Mouse (Mus musculus) layer of hippocampus, postnatal 10 days (tissue): ENCODE results near the gene Efcab9. TPM values are rescaled to one million over a fixed set of nuclear protein-coding genes. Genes with fewer than 3 reads are reported as not detected.
A peak's percentile ranks its signal among the peaks of the same experiment; 100 is the strongest.
"Not testable (repeated sequence)": the region's sequence is repeated elsewhere in the genome, so short reads cannot be mapped to it uniquely, and the experiment has no call there.

ENCODE experiments used
- DNase-seq, 2 experiments: peaks; one replicate each; pipeline ENCODE4 v3.0.0; 2021; ENCODE audit warnings: low spot score in 2 of 2
- total RNA-seq, 2 experiments: library from RNA; stranded (reverse); gene quantifications; 2 replicates each; pipeline ENCODE4 v1.2.3; 2021

The Efcab9 gene
- total RNA-seq, 2 experiments from 2014 or later, result 0.89 to 1.2 TPM

GRCm38 (mm10) chr11:32538846-32539245 lies 7.0 kb upstream of the Efcab9 start:
- DNase-seq, result no peak

- DNase-seq, result no peak
Measured at GRCm38 (mm10) chr11:32538435-32538834, 6.6 kb upstream of the Efcab9 start.

- DNase-seq, result no peak
Measured at GRCm38 (mm10) chr11:32536954-32537353, 5.1 kb upstream of the Efcab9 start.

GRCm38 (mm10) chr11:32535646-32536045 lies 3.8 kb upstream of the Efcab9 start:
- DNase-seq, result no peak

- no peak for DNase-seq
Measured at GRCm38 (mm10) chr11:32534453-32535075, 2.7 kb upstream of the Efcab9 start.

GRCm38 (mm10) chr11:32533482-32534261 lies 1.8 kb upstream of the Efcab9 start:
- no peak for DNase-seq

GRCm38 (mm10) chr11:32532765-32533481 lies 1.0 kb upstream of the Efcab9 start, which contains the start of gene Stk10:
Gene Stk10 (plus strand): TSS chr11:32533305.
- peak; percentile 85 to 91 for DNase-seq

GRCm38 (mm10) chr11:32530151-32530550 lies 1.7 kb downstream of the Efcab9 start:
- no peak for DNase-seq

GRCm38 (mm10) chr11:32527006-32527405 lies 4.9 kb downstream of the Efcab9 start:
- no peak for DNase-seq

- no peak for DNase-seq
Measured at GRCm38 (mm10) chr11:32524122-32524920, 7.6 kb downstream of the Efcab9 start.

- DNase-seq, result no peak
Measured at GRCm38 (mm10) chr11:32521246-32521645, 10.6 kb downstream of the Efcab9 start.

- DNase-seq, result no peak
Measured at GRCm38 (mm10) chr11:32519354-32519753, 12.5 kb downstream of the Efcab9 start.

- no peak for DNase-seq
Measured at GRCm38 (mm10) chr11:32518770-32519169, 13.1 kb downstream of the Efcab9 start.

GRCm38 (mm10) chr11:32516916-32517712 lies 14.8 kb downstream of the Efcab9 start:
- DNase-seq, result peak in 1 of 2 experiments; percentile 38

- DNase-seq, result peak in 1 of 2 experiments; percentile 37
Measured at GRCm38 (mm10) chr11:32516091-32516490, 15.8 kb downstream of the Efcab9 start.

- not testable (repeated sequence) for DNase-seq
Measured at GRCm38 (mm10) chr11:32514853-32515252, 17.0 kb downstream of the Efcab9 start.

GRCm38 (mm10) chr11:32510930-32511329 lies 21.0 kb downstream of the Efcab9 start:
- no peak for DNase-seq

GRCm38 (mm10) chr11:32505091-32505739 lies 26.7 kb downstream of the Efcab9 start:
- no peak for DNase-seq

GRCm38 (mm10) chr11:32503711-32504110 lies 28.2 kb downstream of the Efcab9 start:
- DNase-seq, result no peak

- DNase-seq, result no peak
Measured at GRCm38 (mm10) chr11:32499931-32500330, 31.9 kb downstream of the Efcab9 start.
